Mouse (Mus musculus) forebrain, embryonic 12.5 days (tissue): Measurements from ENCODE around the gene Lrrc49. TPM values are rescaled to one million over a fixed set of nuclear protein-coding genes. Genes with fewer than 3 reads are reported as not detected.

Experiments
- ATAC-seq: fragments of 200-750 bp; cut with Nextera tagmentation; 2 replicates; pipeline ENCODE4 v1.8.0; 2017; ENCODE audit warnings: moderate TSS enrichment; ENCODE audit not compliant: low FRiP score
- H3K27ac ChIP-seq: fragments of 300-500 bp; sonication (generic); 2 replicates; pipeline ENCODE4 v1.5.1; 2016; ENCODE audit warnings: mild to moderate bottlenecking
- H3K27me3 ChIP-seq: fragments of 300-500 bp; sonication (generic); 2 replicates; pipeline ENCODE4 v1.6.1; 2016; ENCODE audit warnings: mild to moderate bottlenecking
- H3K36me3 ChIP-seq: fragments of 300-500 bp; sonication (generic); replicated peaks from 2 replicates; pipeline ENCODE4 v1.6.1; 2016; ENCODE audit warnings: mild to moderate bottlenecking
- H3K4me1 ChIP-seq: fragments of 300-500 bp; sonication (generic); 2 replicates; pipeline ENCODE4 v1.6.1; 2016
- H3K4me2 ChIP-seq: fragments of 300-500 bp; sonication (generic); 2 replicates; pipeline ENCODE4 v1.6.1; 2016; ENCODE audit warnings: mild to moderate bottlenecking, moderate library complexity
- H3K4me3 ChIP-seq: fragments of 300-500 bp; sonication (generic); replicated peaks from 2 replicates; pipeline ENCODE4 v1.5.1; 2016; ENCODE audit warnings: mild to moderate bottlenecking
- H3K9ac ChIP-seq: fragments of 300-500 bp; sonication (generic); 2 replicates; pipeline ENCODE4 v1.6.1; 2016; ENCODE audit warnings: mild to moderate bottlenecking
- H3K9me3 ChIP-seq: fragments of 300-500 bp; sonication (generic); 2 replicates; pipeline ENCODE4 v1.6.1; 2016
- WGBS: fragments of 180-500 bp; shearing (Covaris S2); methylation state at CpG from one replicate; pipeline ENCODE4 v1.1.7; 2016; 5-methylcytosine and 5-hydroxymethylcytosine counted together
- polyA plus RNA-seq: library from polyadenylated mRNA; unstranded; fragments of >200 nt; fragmentation: Nextera tagmentation; extraction: Ambion mirVana; gene quantifications from 2 replicates; pipeline ENCODE4 v1.2.1, GENCODE M21; 2016

Gene Lrrc49
- polyA plus RNA-seq, 1 experiment from 2014 or later: 62.4 TPM

DNA sequence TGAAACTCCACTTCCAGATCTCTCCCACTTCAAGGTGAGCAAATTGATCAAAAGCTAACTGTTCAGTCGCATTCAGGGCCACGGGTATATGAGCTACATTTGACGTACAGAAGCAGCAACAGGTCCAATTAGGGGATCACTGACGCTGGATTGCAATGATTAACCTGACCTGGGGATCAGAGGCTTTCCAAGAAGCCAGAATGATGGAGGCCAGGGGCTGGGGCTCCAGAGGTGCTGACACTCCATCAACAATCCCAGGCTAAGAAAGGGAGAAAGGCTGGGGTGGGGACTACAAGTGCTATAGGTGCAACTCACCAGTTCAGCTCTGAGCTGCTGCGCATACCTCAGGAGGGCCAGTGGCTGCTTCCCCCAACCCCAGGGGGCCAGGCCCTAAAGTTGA is 166.8 kb downstream of the Lrrc49 start:
- peaks cover 57% of the 10 kb centered on the region for H3K4me1 ChIP-seq
- H3K27ac ChIP-seq: no peak overlapping the region
- 36% methylated on average over 5 of the region's 5 CpGs for WGBS

DNA sequence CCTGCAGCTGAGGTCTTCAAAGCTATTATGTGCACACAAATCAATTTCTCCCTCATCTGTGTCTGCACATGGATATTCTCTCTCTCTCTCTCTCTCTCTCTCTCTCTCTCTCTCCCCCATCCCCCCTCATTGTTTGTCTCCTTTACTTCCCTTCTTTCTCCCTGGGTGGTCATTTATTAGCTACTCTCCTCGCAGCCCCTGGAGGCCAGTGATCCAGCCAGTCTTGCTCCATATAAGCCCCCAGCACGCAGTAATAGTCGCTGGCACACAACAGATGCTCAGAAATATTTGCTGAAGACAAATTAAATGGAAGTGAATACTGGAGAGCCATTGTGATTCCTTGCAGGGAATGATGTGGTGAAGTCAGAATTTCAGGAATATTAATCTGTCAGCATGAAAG is 168.4 kb downstream of the Lrrc49 start:
- Histone ChIP-seq H3K4me2 (peak overlapping the region; percentile 82; the same call in 1 of the 2 replicates), H3K9ac (no peak overlapping the region), H3K4me1 (peaks cover 53% of the 10 kb centered on the region)

More for the DNA sequence above, 166.8 kb downstream of the Lrrc49 start:
- Histone ChIP-seq H3K9me3 (no peaks in the 10 kb centered on the region), H3K27me3 (peaks cover 66% of the 10 kb centered on the region), H3K4me3 (peak overlapping the region; percentile 61), H3K36me3 (no peaks in the 10 kb centered on the region), H3K9ac (peak overlapping the region; percentile 67), H3K4me2 (peak overlapping the region; percentile 82)
- ATAC-seq: no peak

More for the DNA sequence above, 168.4 kb downstream of the Lrrc49 start:
- Histone ChIP-seq H3K36me3 (no peaks in the 10 kb centered on the region), H3K4me3 (no peak overlapping the region), H3K27me3 (peaks cover 66% of the 10 kb centered on the region), H3K27ac (no peak overlapping the region), H3K9me3 (no peaks in the 10 kb centered on the region)
- ATAC-seq: no peak
- 23% methylated on average over 3 of the region's 3 CpGs for WGBS

Other genes starting within 250 kb of the Lrrc49 start
- 9.4 and 11.2 TPM in 2 replicates for gene Thsd4, start 166.1 kb downstream of the Lrrc49 start, polyA plus RNA-seq
- 2.2 and 3.0 TPM in 2 replicates for gene Larp6, start 24.8 kb upstream of the Lrrc49 start, polyA plus RNA-seq
- gene Uaca, start 106.4 kb upstream of the Lrrc49 start, polyA plus RNA-seq: 32.4 and 32.5 TPM in 2 replicates